Mouse (Mus musculus): ENCODE measurements at regions not wholly inside any gene's neighbourhood (a gene's known extent, or its start where the extent isn't known, plus 50 kb on each side); places are given as distances from the start of the nearest gene placed in this dataset.

GRCm38 (mm10) chr10:17596126-17596525 is 126.9 kb upstream of the Cited2 start:
- DNase-seq (ENCODE audit: low spot score): no peak

- DNase-seq (ENCODE audit: low spot score): no peak
Observed at GRCm38 (mm10) chr10:17596743-17597142, 126.3 kb upstream of the Cited2 start.

- no peak for DNase-seq (ENCODE audit: low spot score)
Observed at GRCm38 (mm10) chr10:17599246-17599645, 123.8 kb upstream of the Cited2 start.

- DNase-seq (ENCODE audit: low spot score): no peak
Observed at GRCm38 (mm10) chr10:17599831-17600761, 122.9 kb upstream of the Cited2 start.

GRCm38 (mm10) chr10:17600762-17601108 is 122.3 kb upstream of the Cited2 start:
- no peak for DNase-seq (ENCODE audit: low spot score)

- DNase-seq (ENCODE audit: low spot score): no peak
Observed at GRCm38 (mm10) chr10:17602446-17602845, 120.6 kb upstream of the Cited2 start.

- DNase-seq (ENCODE audit: low spot score): no peak
Observed at GRCm38 (mm10) chr10:17608220-17608619, 114.8 kb upstream of the Cited2 start.

GRCm38 (mm10) chr10:17610592-17610991 is 112.4 kb upstream of the Cited2 start:
- no peak for DNase-seq (ENCODE audit: low spot score)

GRCm38 (mm10) chr10:17613281-17613680 is 109.7 kb upstream of the Cited2 start:
- DNase-seq (ENCODE audit: low spot score): no peak

- DNase-seq (ENCODE audit: low spot score): no peak
Observed at GRCm38 (mm10) chr10:17618024-17618423, 105.0 kb upstream of the Cited2 start.

GRCm38 (mm10) chr10:17619617-17620016 is 103.4 kb upstream of the Cited2 start:
- no peak for DNase-seq (ENCODE audit: low spot score)

- no peak for DNase-seq (ENCODE audit: low spot score)
Observed at GRCm38 (mm10) chr10:17621703-17622385, 101.2 kb upstream of the Cited2 start.

- DNase-seq (ENCODE audit: low spot score): no peak
Observed at GRCm38 (mm10) chr10:17622802-17623201, 100.2 kb upstream of the Cited2 start.

- DNase-seq (ENCODE audit: low spot score): no peak
Observed at GRCm38 (mm10) chr10:17629709-17630108, 93.3 kb upstream of the Cited2 start.

- no peak for DNase-seq (ENCODE audit: low spot score)
Observed at GRCm38 (mm10) chr10:17630861-17631581, 92.0 kb upstream of the Cited2 start.

GRCm38 (mm10) chr10:17631817-17632216 is 91.2 kb upstream of the Cited2 start:
- DNase-seq (ENCODE audit: low spot score): no peak

GRCm38 (mm10) chr10:17632959-17633674 is 89.9 kb upstream of the Cited2 start:
- DNase-seq (ENCODE audit: low spot score): no peak

GRCm38 (mm10) chr10:17645363-17645762 is 77.7 kb upstream of the Cited2 start:
- no peak for DNase-seq (ENCODE audit: low spot score)

- no peak for DNase-seq (ENCODE audit: low spot score)
Observed at GRCm38 (mm10) chr10:17646391-17646790, 76.6 kb upstream of the Cited2 start.

GRCm38 (mm10) chr10:17648077-17648476 is 74.9 kb upstream of the Cited2 start:
- no peak for DNase-seq (ENCODE audit: low spot score)

GRCm38 (mm10) chr10:17650997-17651750 is 71.8 kb upstream of the Cited2 start:
- DNase-seq (ENCODE audit: low spot score): no peak
